9 mouse cellular contexts compared by ENCODE assay signal in the genomic region with DNA sequence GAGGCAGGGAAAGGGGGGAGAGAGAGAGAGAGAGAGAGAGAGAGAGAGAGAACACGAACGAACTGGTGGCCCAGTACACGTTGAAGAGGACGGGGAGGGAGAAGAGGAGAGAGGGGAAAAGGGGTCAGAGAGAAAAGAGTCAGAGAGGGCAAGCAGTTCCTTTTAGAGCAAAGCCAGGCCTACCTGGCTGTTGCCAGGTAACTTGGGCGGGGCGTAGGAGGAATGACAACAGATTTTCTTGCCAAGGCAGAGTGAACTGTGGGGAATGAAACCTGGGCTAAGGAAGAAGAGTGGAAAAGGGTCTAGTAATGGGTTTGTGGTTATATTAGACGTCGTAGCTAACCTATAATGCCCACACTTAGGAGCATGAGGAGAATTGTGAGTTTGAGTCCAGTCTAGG. TPM values are rescaled to one million over a fixed set of nuclear protein-coding genes. Genes with fewer than 3 reads are reported as not detected.
DNase-seq lines count a peak whose midpoint lies in the region; ATAC-seq and TF ChIP-seq lines count a peak whose summit lies in the region.
"Had no signal": no experiment of that assay in that cellular context is flagged by ENCODE, and none has a peak within 500 bp of the region (broad histone marks: within the 10 kb centered on the region; RNA-seq: fewer than 3 reads in every experiment).

No protein-coding gene starts in this region.

- TF ChIP-seq EP300 in liver, postnatal 0 days (IDR thresholded peaks at IDR 0.05; ENCODE audit: low read depth) = no peak

- H3K27ac ChIP-seq in cerebellum, adult 2 months (ENCODE audit: insufficient read depth, low read length) = no peak overlapping the region
- no peak overlapping the region for H3K27ac ChIP-seq in heart, embryonic 16.5 days (ENCODE audit: low read length)
- no peak overlapping the region for H3K27ac ChIP-seq in liver, postnatal 0 days (ENCODE audit: low read depth)

- ATAC-seq in heart, embryonic 16.5 days (replicated peaks; ENCODE audit: extremely low read depth, insufficient read depth, low FRiP score) = no peak
- ATAC-seq in liver, postnatal 0 days = no peak

- H3K36me3 ChIP-seq in heart, embryonic 16.5 days (ENCODE audit: control insufficient read depth, insufficient read depth) = peaks cover 4% of the 10 kb centered on the region; the same call in 1 of the 2 replicates
- peaks cover 7% of the 10 kb centered on the region for H3K36me3 ChIP-seq in liver, postnatal 0 days (replicated peaks; ENCODE audit: insufficient read depth, low read length)

- no peaks in the 10 kb centered on the region; the same call in 1 of the 2 replicates for H3K4me1 ChIP-seq in cerebellum, adult 2 months (ENCODE audit: control insufficient read depth, insufficient read depth, low read length)
- H3K4me1 ChIP-seq in heart, embryonic 16.5 days (ENCODE audit: control insufficient read depth, insufficient read depth, low read length) = peaks cover 7% of the 10 kb centered on the region
- H3K4me1 ChIP-seq in liver, postnatal 0 days (ENCODE audit: insufficient read depth) = peaks cover 19% of the 10 kb centered on the region

- H3K4me2 ChIP-seq in heart, embryonic 16.5 days (ENCODE audit: low read depth, low read length) = peak overlapping the region; percentile 86
- peak overlapping the region; percentile 90 for H3K4me2 ChIP-seq in liver, postnatal 0 days (ENCODE audit: low read depth, low read length)

- no peak for TF ChIP-seq CTCF in cerebellum, adult 2 months (IDR thresholded peaks at IDR 0.05; ENCODE audit: borderline replicate concordance, insufficient read depth, low read depth, low read length)
- TF ChIP-seq CTCF in liver, postnatal 0 days (IDR thresholded peaks at IDR 0.05; ENCODE audit: low read depth) = no peak

- 42% methylated on average over 8 of the region's 8 CpGs for WGBS in cerebellum, adult 2 months
- 42% methylated on average over 8 of the region's 8 CpGs for whole genome bisulfite sequencing in heart, embryonic 16.5 days
- 43% methylated on average over 8 of the region's 8 CpGs for WGBS in liver, postnatal 0 days (ENCODE audit: insufficient replicate concordance)

- H3K27me3 ChIP-seq in cerebellum, adult 2 months (ENCODE audit: control insufficient read depth, insufficient read depth, low read length) = no peaks in the 10 kb centered on the region
- H3K27me3 ChIP-seq in heart, embryonic 16.5 days (ENCODE audit: control insufficient read depth, insufficient read depth, low read length) = no peaks in the 10 kb centered on the region
- no peaks in the 10 kb centered on the region for H3K27me3 ChIP-seq in liver, postnatal 0 days (ENCODE audit: insufficient read depth, low read length)

- DNase-seq in cerebellum, adult 2 months = no peak
- DNase-seq in cerebellum, postnatal 36 days = no peak
- peak; percentile 24 for DNase-seq in A20 (ENCODE audit: low read depth, low spot score)
- no peak for DNase-seq in liver, postnatal 0 days
- DNase-seq in right cerebral cortex, adult 18-20 months = no peak
- no peak for DNase-seq in right cerebral cortex, postnatal 36 days (ENCODE audit: low spot score in 2 of 2)
- no peak for DNase-seq in layer of hippocampus, adult 9-11 months
- DNase-seq: cerebellum, adult 11-12 months had no signal

- H3K9ac ChIP-seq in heart, embryonic 16.5 days (ENCODE audit: low read length) = peak overlapping the region; percentile 89
- H3K9ac ChIP-seq in liver, postnatal 0 days (replicated peaks) = no peak overlapping the region

- no peaks in the 10 kb centered on the region for H3K9me3 ChIP-seq in heart, embryonic 16.5 days (replicated peaks; ENCODE audit: control insufficient read depth, low read length)
- no peaks in the 10 kb centered on the region for H3K9me3 ChIP-seq in liver, postnatal 0 days (ENCODE audit: low read length)

- TF ChIP-seq POLR2A in cerebellum, adult 2 months (IDR thresholded peaks at IDR 0.05; ENCODE audit: borderline replicate concordance, insufficient read depth, low read length) = no peak

- H3K4me3 ChIP-seq in cerebellum, adult 2 months (replicated peaks; ENCODE audit: insufficient read depth, low read depth, low read length) = peak overlapping the region; percentile 90
- peak overlapping the region; percentile 81 for H3K4me3 ChIP-seq in heart, embryonic 16.5 days (ENCODE audit: low read length)
- no peak overlapping the region for H3K4me3 ChIP-seq in liver, postnatal 0 days (ENCODE audit: low read depth, low read length)

RNA-seq across cellular contexts. Expression of gene Tefm, which starts 0.9 kb away (rescaled TPM):
- polyA plus RNA-seq in cerebellum, adult 2 months (2012; rRNA removed) = 8.1 and 9.8 TPM in 2 replicates
- polyA plus RNA-seq in heart, embryonic 16.5 days (2015; fragmentation: Nextera tagmentation; extraction: Ambion mirVana) = 31.9 and 35.5 TPM in 2 replicates
- 17.1 and 18.0 TPM in 2 replicates for polyA plus RNA-seq in liver, postnatal 0 days (2015; fragmentation: Nextera tagmentation; extraction: Ambion mirVana)

RNA-seq across cellular contexts. Expression of gene Adap2, which starts 11.0 kb away (rescaled TPM):
- 3.7 and 4.1 TPM in 2 replicates for polyA plus RNA-seq in cerebellum, adult 2 months (2012; rRNA removed)
- 1.7 and 1.8 TPM in 2 replicates for polyA plus RNA-seq in heart, embryonic 16.5 days (2015; fragmentation: Nextera tagmentation; extraction: Ambion mirVana)
- 10.8 and 12.1 TPM in 2 replicates for polyA plus RNA-seq in liver, postnatal 0 days (2015; fragmentation: Nextera tagmentation; extraction: Ambion mirVana)

RNA-seq across cellular contexts. Expression of gene Rnf135, which starts 40.8 kb away (rescaled TPM):
- 5.6 and 6.1 TPM in 2 replicates for polyA plus RNA-seq in cerebellum, adult 2 months (2012; rRNA removed)
- 12.5 and 14.5 TPM in 2 replicates for polyA plus RNA-seq in heart, embryonic 16.5 days (2015; fragmentation: Nextera tagmentation; extraction: Ambion mirVana)
- polyA plus RNA-seq in liver, postnatal 0 days (2015; fragmentation: Nextera tagmentation; extraction: Ambion mirVana) = 6.8 and 7.7 TPM in 2 replicates

RNA-seq across cellular contexts. Expression of gene Atad5, which starts 53.7 kb away (rescaled TPM):
- polyA plus RNA-seq in cerebellum, adult 2 months (2012; rRNA removed) = 3.7 and 4.3 TPM in 2 replicates
- 4.6 and 5.0 TPM in 2 replicates for polyA plus RNA-seq in heart, embryonic 16.5 days (2015; fragmentation: Nextera tagmentation; extraction: Ambion mirVana)
- 3.7 and 4.9 TPM in 2 replicates for polyA plus RNA-seq in liver, postnatal 0 days (2015; fragmentation: Nextera tagmentation; extraction: Ambion mirVana)
